Mouse (Mus musculus): ENCODE results near the gene Ucn3. TPM values are rescaled to one million over a fixed set of nuclear protein-coding genes. Genes with fewer than 3 reads are reported as not detected.

Ucn3 gene
- polyA plus RNA-seq, 1 experiment from 2014 or later = not detected

Small RNA genes lying within 50 kb of the gene (microRNA-seq; reads per million reads assigned to microRNA genes)
- gene Gm22460 = not detected

Other genes with a start within 250 kb of the Ucn3 start
- not detected in 2 replicates for gene Calml3, start 141.0 kb downstream of the Ucn3 start, polyA plus RNA-seq (2016; fragmentation: Nextera tagmentation; extraction: Ambion mirVana)
- gene Calm4, start 107.6 kb downstream of the Ucn3 start, polyA plus RNA-seq (2016; fragmentation: Nextera tagmentation; extraction: Ambion mirVana) = not detected in 2 replicates
- gene Calm5, start 91.2 kb downstream of the Ucn3 start, polyA plus RNA-seq (2016; fragmentation: Nextera tagmentation; extraction: Ambion mirVana) = not detected in 2 replicates
- 67.4 and 73.0 TPM in 2 replicates for gene Net1, start 27.1 kb downstream of the Ucn3 start, polyA plus RNA-seq (2016; fragmentation: Nextera tagmentation; extraction: Ambion mirVana)
- gene Tubal3, start 27.1 kb downstream of the Ucn3 start, polyA plus RNA-seq (2016; fragmentation: Nextera tagmentation; extraction: Ambion mirVana) = not detected in 2 replicates
- gene Akr1c14, start 103.7 kb upstream of the Ucn3 start, polyA plus RNA-seq (2016; fragmentation: Nextera tagmentation; extraction: Ambion mirVana) = 0.12 and 0.13 TPM in 2 replicates
- gene Akr1c18, start 205.3 kb upstream of the Ucn3 start, polyA plus RNA-seq (2016; fragmentation: Nextera tagmentation; extraction: Ambion mirVana) = 0.47 and 0.63 TPM in 2 replicates
- gene Akr1c13, start 245.8 kb upstream of the Ucn3 start, polyA plus RNA-seq (2016; fragmentation: Nextera tagmentation; extraction: Ambion mirVana) = 26.1 and 29.1 TPM in 2 replicates

Data from liver, embryonic 12.5 days (tissue).